Mouse (Mus musculus) cortical plate, adult 2 months (tissue): ENCODE results near the gene Hoxb5. TPM values are rescaled to one million over a fixed set of nuclear protein-coding genes. Genes with fewer than 3 reads are reported as not detected.

Experiments
- H3K27ac ChIP-seq: fragments of 200-500 bp; 2 replicates; pipeline ENCODE4 v1.5.1; 2012; ENCODE audit warnings: low read length, control low read depth, inconsistent platforms; ENCODE audit not compliant: insufficient read depth
- H3K4me1 ChIP-seq: fragments of 200-500 bp; 2 replicates; pipeline ENCODE4 v1.6.1; 2011; ENCODE audit warnings: low read length; ENCODE audit not compliant: control insufficient read depth, insufficient read depth
- H3K4me3 ChIP-seq: fragments of 200-500 bp; 2 replicates; pipeline ENCODE4 v1.5.1; 2011; ENCODE audit warnings: mild to moderate bottlenecking, low read length, control low read depth; ENCODE audit not compliant: insufficient read depth
- CTCF ChIP-seq: fragments of 200-500 bp; IDR thresholded peaks from 2 replicates; pipeline ENCODE4 v1.5.1; 2011; ENCODE audit warnings: mild to moderate bottlenecking, control low read depth, low read length; ENCODE audit not compliant: insufficient read depth; ENCODE audit errors: extremely low read depth
- POLR2A ChIP-seq: fragments of 200-500 bp; IDR thresholded peaks from 2 replicates; pipeline ENCODE4 v1.6.1; 2011; ENCODE audit warnings: mild to moderate bottlenecking, low read length, control low read depth; ENCODE audit not compliant: insufficient read depth; ENCODE audit errors: extremely low read depth
- polyA plus RNA-seq: library from polyadenylated mRNA; depleted of rRNA; stranded (reverse); fragments of >200 nt; gene quantifications from 2 replicates; pipeline ENCODE4 v1.2.3, GENCODE M21; 2012

Hoxb5 gene
- polyA plus RNA-seq, 1 experiment: not detected

DNA sequence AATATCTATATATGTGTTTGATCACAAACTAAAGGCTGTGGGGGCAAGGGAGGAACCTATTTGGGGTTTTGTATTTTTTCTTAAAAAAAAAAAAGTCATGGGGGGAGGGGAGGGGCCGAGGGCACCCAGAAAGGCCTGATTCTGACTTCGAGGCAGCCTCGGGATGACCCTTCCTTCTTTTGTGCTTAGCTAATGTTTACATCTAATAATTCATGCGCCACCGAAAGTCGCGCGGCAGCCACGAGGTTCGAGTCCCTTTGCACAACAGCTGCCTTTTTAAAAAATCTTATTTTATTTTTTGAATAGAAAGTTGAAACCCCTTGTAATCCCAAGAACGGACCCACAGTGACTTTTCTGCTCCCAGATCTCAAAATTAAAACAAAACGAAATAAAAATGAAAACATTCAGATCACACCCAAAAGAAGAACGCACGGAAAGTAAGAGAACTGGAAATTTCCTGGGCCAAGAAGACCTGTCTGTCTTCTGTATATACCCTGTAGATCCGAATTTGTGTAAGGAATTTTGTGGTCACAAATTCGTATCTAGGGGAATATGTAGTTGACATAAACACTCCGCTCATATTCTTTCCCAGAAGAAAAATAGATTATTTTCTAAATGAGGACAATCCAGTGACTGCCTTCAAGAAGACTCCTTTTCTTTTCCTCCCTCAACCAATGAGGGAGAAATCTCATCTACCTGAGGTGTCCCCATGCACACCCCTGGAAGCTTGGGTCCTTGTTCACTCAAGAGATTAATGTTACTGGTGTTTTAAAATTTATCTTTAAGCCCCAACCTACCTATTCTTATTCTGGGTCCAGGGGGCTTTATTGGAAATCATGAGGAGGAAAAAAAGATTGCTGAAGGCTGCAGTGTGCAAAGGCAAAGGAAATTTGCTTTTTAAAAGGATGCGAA is 13.8 kb downstream of the Hoxb5 start:
- no peak overlapping the region for H3K27ac ChIP-seq
- H3K4me1 ChIP-seq: no peaks in the 10 kb centered on the region
- TF ChIP-seq POLR2A (no peak), CTCF (no peak)
- H3K4me3 ChIP-seq: no peak overlapping the region

DNA sequence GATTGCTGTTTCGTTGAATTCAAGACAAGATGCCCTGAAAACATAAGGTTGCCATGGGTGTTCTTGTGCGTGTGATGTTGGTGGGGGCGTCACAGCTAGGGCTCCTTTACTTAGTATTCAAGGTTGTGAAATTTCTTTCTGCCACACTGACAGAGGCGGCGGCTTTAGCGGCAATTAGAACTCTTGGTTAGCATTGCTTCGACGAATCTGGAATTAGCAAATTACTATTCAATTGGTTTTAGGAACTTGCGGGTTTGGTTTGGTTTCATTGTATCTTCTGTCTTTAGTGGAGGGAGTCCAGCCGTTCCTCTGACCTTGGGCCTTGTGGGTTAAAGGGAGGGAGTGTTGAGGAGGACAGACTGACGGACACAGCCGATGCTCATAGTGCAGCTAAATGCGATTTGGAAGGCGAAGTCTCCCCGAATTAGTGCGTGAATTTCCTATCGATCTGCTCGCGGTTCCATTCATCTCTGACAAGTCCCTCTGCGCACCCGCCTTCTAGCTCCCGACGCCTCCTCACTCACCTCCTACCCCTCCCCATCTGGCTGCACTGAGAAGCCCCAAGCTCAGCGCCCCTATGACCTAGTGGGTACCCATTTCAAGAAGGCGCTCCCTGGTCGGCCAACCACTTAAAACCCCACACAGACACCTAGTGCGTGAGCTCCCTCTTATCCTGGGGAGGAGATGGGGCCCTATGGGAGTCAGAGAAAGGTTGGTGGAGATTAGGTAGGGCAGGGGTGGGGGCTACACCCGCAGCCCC is 14.7 kb downstream of the Hoxb5 start, which contains the start of gene Hoxb4:
Gene Hoxb4, plus strand, starts transcription at position 660 of the 760 bp plus-strand sequence.
- H3K4me3 ChIP-seq: no peak within 1 kb of the TSS
- no peaks in the 10 kb centered on the region for H3K4me1 ChIP-seq
- H3K27ac ChIP-seq: no peak within 1 kb of the TSS
- no peak for TF ChIP-seq CTCF
- no peak for TF ChIP-seq POLR2A

GRCm38 (mm10) chr11:96318368-96319070 is 15.4 kb downstream of the Hoxb5 start:
- TF ChIP-seq POLR2A: no peak
- no peak for TF ChIP-seq CTCF
- Histone ChIP-seq H3K4me1 (no peaks in the 10 kb centered on the region), H3K27ac (no peak overlapping the region), H3K4me3 (no peak overlapping the region)

- no peak overlapping the region for H3K4me3 ChIP-seq
- no peak for TF ChIP-seq CTCF
- no peak for TF ChIP-seq POLR2A
- no peaks in the 10 kb centered on the region for H3K4me1 ChIP-seq
- no peak overlapping the region for H3K27ac ChIP-seq
Measured at GRCm38 (mm10) chr11:96319071-96319902, 16.2 kb downstream of the Hoxb5 start.

DNA sequence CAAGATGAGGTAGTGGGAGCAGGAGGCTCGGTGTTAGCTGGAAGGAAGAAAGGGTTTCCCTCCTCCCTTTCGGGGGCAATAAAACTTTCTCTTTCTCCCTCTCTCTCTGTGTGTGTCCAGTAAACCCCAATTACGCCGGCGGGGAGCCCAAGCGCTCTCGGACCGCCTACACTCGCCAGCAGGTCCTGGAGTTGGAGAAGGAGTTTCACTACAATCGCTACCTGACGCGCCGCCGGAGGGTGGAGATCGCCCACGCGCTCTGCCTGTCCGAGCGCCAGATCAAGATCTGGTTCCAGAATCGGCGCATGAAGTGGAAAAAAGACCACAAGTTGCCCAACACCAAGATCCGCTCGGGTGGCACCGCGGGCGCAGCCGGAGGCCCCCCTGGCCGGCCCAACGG is 16.8 kb downstream of the Hoxb5 start:
- no peaks in the 10 kb centered on the region for H3K4me1 ChIP-seq
- TF ChIP-seq POLR2A (no peak), CTCF (no peak)
- H3K4me3 ChIP-seq: no peak overlapping the region
- H3K27ac ChIP-seq: no peak overlapping the region

DNA sequence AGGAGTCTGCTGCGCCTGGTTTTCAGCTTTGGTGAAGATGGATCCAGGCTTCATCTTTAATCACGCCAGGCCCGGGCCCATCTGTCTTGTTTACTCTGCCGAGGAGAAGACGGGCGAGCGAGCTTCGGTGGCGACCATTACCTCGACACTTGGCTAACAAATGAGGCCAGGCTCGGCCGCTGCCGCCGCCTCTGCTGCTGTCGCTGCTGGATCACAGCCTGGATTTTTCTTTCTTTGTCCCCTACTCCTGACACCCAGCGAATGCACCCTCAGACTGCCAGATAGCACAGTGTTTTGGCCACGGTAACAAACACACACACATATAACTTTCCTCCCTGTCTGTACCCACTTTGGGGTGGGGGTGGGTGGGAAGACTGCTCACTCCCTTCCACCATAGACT is 17.6 kb downstream of the Hoxb5 start:
- Histone ChIP-seq H3K27ac (no peak overlapping the region), H3K4me3 (no peak overlapping the region), H3K4me1 (no peaks in the 10 kb centered on the region)
- TF ChIP-seq POLR2A (no peak), CTCF (no peak)

DNA sequence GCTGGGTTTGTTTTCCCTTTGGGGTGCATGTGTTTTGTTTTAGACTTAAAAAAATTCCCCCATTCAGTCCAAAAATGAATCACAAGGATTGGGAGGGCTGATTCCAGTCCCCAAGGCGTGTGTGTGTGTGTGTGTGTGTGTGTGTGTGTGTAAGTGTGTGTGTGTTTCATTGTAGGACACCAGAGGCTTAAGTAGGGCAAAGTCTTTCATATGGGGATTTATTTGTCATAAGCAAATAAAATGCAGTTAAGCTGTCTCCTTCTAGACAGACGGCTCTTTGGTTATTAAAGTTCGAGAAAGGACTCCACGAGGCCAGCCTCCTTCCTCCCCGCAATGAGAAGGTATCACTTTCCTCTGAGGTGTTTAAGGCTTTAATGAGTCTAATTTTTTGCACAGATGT is 18.7 kb downstream of the Hoxb5 start:
- H3K4me3 ChIP-seq: no peak overlapping the region
- no peak for TF ChIP-seq CTCF
- TF ChIP-seq POLR2A: no peak

GRCm38 (mm10) chr11:96322738-96323137 is 19.6 kb downstream of the Hoxb5 start:
- Histone ChIP-seq H3K4me1 (no peaks in the 10 kb centered on the region), H3K27ac (no peak overlapping the region), H3K4me3 (no peak overlapping the region)
- no peak for TF ChIP-seq POLR2A

More for the DNA sequence above, 18.7 kb downstream of the Hoxb5 start:
- Histone ChIP-seq H3K27ac (no peak overlapping the region), H3K4me1 (no peaks in the 10 kb centered on the region)

DNA sequence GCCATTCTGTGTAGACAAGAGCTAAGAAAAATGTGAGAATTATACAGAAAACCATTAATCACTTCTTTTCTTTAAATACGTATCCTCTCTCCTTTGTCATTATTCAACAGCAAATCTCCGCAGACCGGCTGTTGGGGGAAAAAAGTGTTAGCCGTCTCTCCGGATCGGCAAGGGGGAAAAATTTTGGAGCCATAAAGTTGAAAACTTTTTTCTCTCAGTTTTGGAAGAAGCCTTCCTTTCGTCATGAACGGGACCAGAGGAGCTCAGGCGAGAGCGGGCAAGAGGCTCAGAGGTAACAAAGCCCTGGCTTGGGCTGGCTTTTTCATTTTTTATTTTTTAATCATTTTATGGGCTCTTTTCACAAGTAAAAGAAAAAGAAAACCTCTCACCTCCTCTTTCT is 20.0 kb downstream of the Hoxb5 start, which contains the start of gene Hoxb3:
Gene Hoxb3, plus strand, starts transcription at position 173 of the 400 bp plus-strand sequence.
- Histone ChIP-seq H3K4me3 (no peak within 1 kb of the TSS), H3K4me1 (no peaks in the 10 kb centered on the region), H3K27ac (no peak within 1 kb of the TSS)
- TF ChIP-seq POLR2A (no peak), CTCF (no peak)
